Comparison of ENCODE assay signal across 8 mouse cellular contexts in the genomic region with DNA sequence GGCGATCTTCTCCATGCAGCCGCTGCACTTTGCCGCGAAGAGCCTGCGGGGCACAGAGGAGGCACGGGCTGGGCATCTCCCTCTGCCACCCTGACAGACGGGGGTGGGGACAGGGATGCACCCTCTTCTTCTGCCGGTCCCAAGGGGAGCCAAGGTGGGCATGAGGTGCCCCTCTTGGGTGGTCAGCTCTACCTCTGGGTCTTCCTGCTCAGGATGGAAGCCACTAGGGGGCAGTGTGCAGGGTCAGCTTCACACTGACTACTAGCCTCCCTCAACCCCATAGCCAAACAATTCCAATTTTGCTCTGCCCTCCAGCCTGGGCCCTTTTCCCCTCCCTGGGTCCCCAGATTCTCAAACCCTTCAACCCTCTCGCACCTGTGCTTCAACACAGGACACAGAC.
A peak's percentile ranks its signal among the peaks of the same experiment; 100 is the strongest.
DNase-seq lines count a peak whose midpoint lies in the region; ATAC-seq lines count a peak whose summit lies in the region.

No protein-coding gene starts in this region.

- H3K27me3 ChIP-seq in liver, embryonic 12.5 days (replicated peaks) = peaks cover 88% of the 10 kb centered on the region
- peaks cover 51% of the 10 kb centered on the region for H3K27me3 ChIP-seq in liver, embryonic 11.5 days (replicated peaks; ENCODE audit: control insufficient read depth, insufficient read depth, low read length)
- peaks cover 30% of the 10 kb centered on the region; the same call in 1 of the 2 replicates for H3K27me3 ChIP-seq in stomach, embryonic 16.5 days (ENCODE audit: control insufficient read depth, insufficient read depth, low read length)

- H3K4me3 ChIP-seq in liver, embryonic 12.5 days = no peak overlapping the region
- H3K4me3 ChIP-seq in liver, embryonic 11.5 days (ENCODE audit: low read depth, low read length) = no peak overlapping the region
- no peak overlapping the region for H3K4me3 ChIP-seq in stomach, embryonic 16.5 days (replicated peaks; ENCODE audit: low read length)

- no peak overlapping the region for H3K4me2 ChIP-seq in liver, embryonic 12.5 days
- peak overlapping the region; percentile 27 for H3K4me2 ChIP-seq in liver, embryonic 11.5 days
- H3K4me2 ChIP-seq in stomach, embryonic 16.5 days (ENCODE audit: low read depth, low read length) = 0 out of 2 replicates have a peak overlapping the region, but pooled peaks have one; percentile 21

- no peaks in the 10 kb centered on the region for H3K9me3 ChIP-seq in liver, embryonic 12.5 days (replicated peaks)
- no peaks in the 10 kb centered on the region for H3K9me3 ChIP-seq in liver, embryonic 11.5 days (ENCODE audit: control insufficient read depth, low read length)
- H3K9me3 ChIP-seq in stomach, embryonic 16.5 days (replicated peaks; ENCODE audit: control insufficient read depth, low read length) = no peaks in the 10 kb centered on the region

- DNase-seq in CD4-positive, CD25-positive, alpha-beta regulatory T cell, adult 2 months (ENCODE audit: low read depth, low spot score) = peak; percentile 45
- DNase-seq in liver = peak; percentile 39
- no peak for DNase-seq in liver, embryonic 11.5 days (ENCODE audit: low spot score)

- H3K9ac ChIP-seq in liver, embryonic 12.5 days = no peak overlapping the region
- no peak overlapping the region for H3K9ac ChIP-seq in liver, embryonic 11.5 days (ENCODE audit: low read depth, low read length)
- H3K9ac ChIP-seq in stomach, embryonic 16.5 days (ENCODE audit: low read length) = no peak overlapping the region

- 9% methylated on average over 9 of the region's 9 CpGs for WGBS in liver, embryonic 12.5 days (ENCODE audit: insufficient replicate concordance)
- WGBS in liver, embryonic 11.5 days = 9% methylated on average over 9 of the region's 9 CpGs
- WGBS in stomach, embryonic 16.5 days = 18% methylated on average over 9 of the region's 9 CpGs

- ATAC-seq in CD4-positive, CD25-positive, alpha-beta regulatory T cell, adult 4 months = no peak
- no peak for ATAC-seq in liver, embryonic 12.5 days
- ATAC-seq in erythroblast, adult 5-6 weeks (replicated peaks; ENCODE audit: low FRiP score, poor library complexity, severe bottlenecking) = 0 out of 2 replicates have a peak, but pooled peaks have one; percentile 39
- no peak for ATAC-seq in liver, embryonic 11.5 days (replicated peaks; ENCODE audit: low FRiP score)
- ATAC-seq in stomach, embryonic 16.5 days (ENCODE audit: insufficient read depth, low FRiP score) = no peak
- ATAC-seq in frontal cortex, adult (ENCODE audit: low TSS enrichment) = no peak; the same call in 1 of the 2 replicates

- no peaks in the 10 kb centered on the region for H3K36me3 ChIP-seq in liver, embryonic 12.5 days
- no peaks in the 10 kb centered on the region for H3K36me3 ChIP-seq in liver, embryonic 11.5 days (ENCODE audit: control insufficient read depth, insufficient read depth, low read length)
- H3K36me3 ChIP-seq in stomach, embryonic 16.5 days (ENCODE audit: control insufficient read depth, insufficient read depth, low read length) = no peaks in the 10 kb centered on the region

- H3K27ac ChIP-seq in liver, embryonic 12.5 days = no peak overlapping the region
- H3K27ac ChIP-seq in liver, embryonic 11.5 days (ENCODE audit: low read depth, low read length) = no peak overlapping the region
- H3K27ac ChIP-seq in stomach, embryonic 16.5 days (ENCODE audit: low read length) = no peak overlapping the region

- no peaks in the 10 kb centered on the region for H3K4me1 ChIP-seq in liver, embryonic 12.5 days
- peaks cover 3% of the 10 kb centered on the region for H3K4me1 ChIP-seq in liver, embryonic 11.5 days (replicated peaks; ENCODE audit: control insufficient read depth, insufficient read depth, low read length)
- H3K4me1 ChIP-seq in stomach, embryonic 16.5 days (ENCODE audit: control insufficient read depth, insufficient read depth, low read length) = no peaks in the 10 kb centered on the region
